8 mouse cellular contexts compared by ENCODE assay signal in the genomic region with DNA sequence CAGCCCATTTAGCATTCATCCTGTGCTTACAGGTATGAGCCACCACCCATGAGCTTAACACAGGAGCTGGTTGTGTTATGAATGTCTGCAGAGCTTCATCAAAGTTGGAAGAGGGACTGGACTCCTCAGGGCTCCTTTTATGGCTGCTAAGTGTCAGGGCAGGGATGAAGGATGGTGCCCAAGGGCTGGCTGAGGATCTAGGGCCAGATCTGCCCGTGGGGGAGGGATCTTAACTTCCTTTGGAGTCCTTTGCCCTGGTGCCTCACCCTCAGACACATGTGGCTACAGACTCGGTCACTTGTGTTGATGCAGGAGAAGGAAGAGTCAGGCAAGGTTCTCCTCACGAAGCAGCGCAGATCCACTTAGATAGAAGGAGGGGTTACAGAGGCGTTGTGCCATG. TPM values are rescaled to one million over a fixed set of nuclear protein-coding genes. Genes with fewer than 3 reads are reported as not detected.
DNase-seq lines count a peak whose midpoint lies in the region; ATAC-seq and TF ChIP-seq lines count a peak whose summit lies in the region.

No protein-coding gene starts in this region.

- no peak for TF ChIP-seq CTCF in kidney, postnatal 0 days (IDR thresholded peaks at IDR 0.05; ENCODE audit: low read depth)

- no peaks in the 10 kb centered on the region for H3K9me3 ChIP-seq in kidney, postnatal 0 days (replicated peaks; ENCODE audit: low read length)
- no peaks in the 10 kb centered on the region for H3K9me3 ChIP-seq in hindbrain, embryonic 13.5 days
- no peaks in the 10 kb centered on the region for H3K9me3 ChIP-seq in neural tube, embryonic 14.5 days (ENCODE audit: control insufficient read depth, low read length)

- ATAC-seq in kidney, postnatal 0 days (replicated peaks; ENCODE audit: low FRiP score, low read depth) = no peak
- no peak for ATAC-seq in hindbrain, embryonic 13.5 days (ENCODE audit: low FRiP score)
- ATAC-seq in neural tube, embryonic 14.5 days (ENCODE audit: low read depth) = no peak

- peaks cover 41% of the 10 kb centered on the region; the same call in 1 of the 2 replicates for H3K4me1 ChIP-seq in kidney, postnatal 0 days (replicated peaks; ENCODE audit: insufficient read depth, low read length)
- H3K4me1 ChIP-seq in hindbrain, embryonic 13.5 days (replicated peaks) = peaks cover 71% of the 10 kb centered on the region
- peaks cover 42% of the 10 kb centered on the region for H3K4me1 ChIP-seq in neural tube, embryonic 14.5 days (ENCODE audit: control insufficient read depth, insufficient read depth, low read length)

- peak overlapping the region; percentile 95 for H3K27ac ChIP-seq in kidney, postnatal 0 days
- peak overlapping the region; percentile 94 for H3K27ac ChIP-seq in hindbrain, embryonic 13.5 days
- peak overlapping the region; percentile 91 for H3K27ac ChIP-seq in neural tube, embryonic 14.5 days (ENCODE audit: low read depth, low read length)

- H3K36me3 ChIP-seq in kidney, postnatal 0 days (ENCODE audit: insufficient read depth, low read length) = no peaks in the 10 kb centered on the region
- no peaks in the 10 kb centered on the region for H3K36me3 ChIP-seq in hindbrain, embryonic 13.5 days
- no peaks in the 10 kb centered on the region for H3K36me3 ChIP-seq in neural tube, embryonic 14.5 days (ENCODE audit: control insufficient read depth, insufficient read depth, low read length)

- H3K27me3 ChIP-seq in kidney, postnatal 0 days (ENCODE audit: insufficient read depth, low read length) = no peaks in the 10 kb centered on the region
- H3K27me3 ChIP-seq in hindbrain, embryonic 13.5 days = no peaks in the 10 kb centered on the region
- no peaks in the 10 kb centered on the region for H3K27me3 ChIP-seq in neural tube, embryonic 14.5 days (ENCODE audit: control insufficient read depth, insufficient read depth, low read length)

- H3K9ac ChIP-seq in kidney, postnatal 0 days (ENCODE audit: low read depth, low read length) = no peak overlapping the region
- H3K9ac ChIP-seq in hindbrain, embryonic 13.5 days = peak overlapping the region; percentile 19; the same call in 1 of the 2 replicates
- 0 out of 2 replicates have a peak overlapping the region, but pooled peaks have one; percentile 21 for H3K9ac ChIP-seq in neural tube, embryonic 14.5 days (replicated peaks; ENCODE audit: low read depth, low read length)

- DNase-seq in cerebellum, adult 9-11 months = peak; percentile 45
- no peak for DNase-seq in cerebellum, adult 8-10 months
- DNase-seq in kidney, postnatal 0 days (ENCODE audit: low spot score) = no peak
- no peak for DNase-seq in kidney, postnatal 4 days
- no peak for DNase-seq in testis, postnatal 14 days (ENCODE audit: low spot score)
- DNase-seq in thymus, postnatal 0 days (ENCODE audit: low spot score) = no peak

- no peak overlapping the region for H3K4me3 ChIP-seq in kidney, postnatal 0 days (replicated peaks; ENCODE audit: low read depth, low read length)
- H3K4me3 ChIP-seq in hindbrain, embryonic 13.5 days = no peak overlapping the region
- no peak overlapping the region for H3K4me3 ChIP-seq in neural tube, embryonic 14.5 days (ENCODE audit: low read depth, low read length)

- WGBS in kidney, postnatal 0 days = 39% methylated on average over 5 of the region's 5 CpGs
- 44% methylated on average over 5 of the region's 5 CpGs for WGBS in hindbrain, embryonic 13.5 days
- WGBS in neural tube, embryonic 14.5 days = 27% methylated on average over 5 of the region's 5 CpGs

- peak overlapping the region; percentile 71; the same call in 1 of the 2 replicates for H3K4me2 ChIP-seq in kidney, postnatal 0 days (ENCODE audit: low read length)
- peak overlapping the region; percentile 71 for H3K4me2 ChIP-seq in hindbrain, embryonic 13.5 days
- peak overlapping the region; percentile 71; the same call in 1 of the 2 replicates for H3K4me2 ChIP-seq in neural tube, embryonic 14.5 days (ENCODE audit: low read depth, low read length)

RNA-seq across cellular contexts. Expression of gene Mrps23, which starts 43.9 kb away (rescaled TPM):
- 76.3 and 77.7 TPM in 2 replicates for polyA plus RNA-seq in kidney, postnatal 0 days (2015; fragmentation: Nextera tagmentation; extraction: Ambion mirVana)
- 71.1 TPM in 2 replicates for polyA plus RNA-seq in hindbrain, embryonic 13.5 days (2015; fragmentation: Nextera tagmentation; extraction: Ambion mirVana)
- polyA plus RNA-seq in neural tube, embryonic 14.5 days (2014; fragmentation: Nextera tagmentation; extraction: Ambion mirVana) = 63.7 and 67.9 TPM in 2 replicates
- polyA plus RNA-seq in thymus, postnatal 0 days (2015; fragmentation: Nextera tagmentation; extraction: Ambion mirVana) = 90.0 and 95.0 TPM in 2 replicates
